Mouse (Mus musculus): ENCODE measurements around the gene Layn. TPM values are rescaled to one million over a fixed set of nuclear protein-coding genes. Genes with fewer than 3 reads are reported as not detected.

Gene Layn
- total and polyA plus RNA-seq, 2 experiments from 2014 or later, result 1.8 to 2.2 TPM

- DNase-seq (ENCODE audit: low spot score) (no peak), ATAC-seq (ENCODE audit: low FRiP score) (no peak)
- Histone ChIP-seq H3K27me3 (ENCODE audit: insufficient read depth, low read length) (no peaks in the 10 kb centered on the region), H3K36me3 (ENCODE audit: insufficient read depth, low read length) (no peaks in the 10 kb centered on the region), H3K27ac (ENCODE audit: low read depth, low read length) (no peak overlapping the region), H3K4me3 (ENCODE audit: low read depth, low read length) (no peak overlapping the region), H3K9ac (replicated peaks; ENCODE audit: low read length, poor library complexity, severe bottlenecking) (no peak overlapping the region), H3K4me1 (ENCODE audit: insufficient read depth, low read length) (no peaks in the 10 kb centered on the region), H3K4me2 (ENCODE audit: low read depth, low read length, poor library complexity, severe bottlenecking) (no peak overlapping the region), H3K9me3 (ENCODE audit: low read length) (no peaks in the 10 kb centered on the region)
- no peak for TF ChIP-seq CTCF (IDR thresholded peaks at IDR 0.05)
- WGBS, result 90% methylated on average over 6 of the region's 6 CpGs
Observed at GRCm38 (mm10) chr9:51042136-51042535, 34.8 kb downstream of the Layn start.

DNA sequence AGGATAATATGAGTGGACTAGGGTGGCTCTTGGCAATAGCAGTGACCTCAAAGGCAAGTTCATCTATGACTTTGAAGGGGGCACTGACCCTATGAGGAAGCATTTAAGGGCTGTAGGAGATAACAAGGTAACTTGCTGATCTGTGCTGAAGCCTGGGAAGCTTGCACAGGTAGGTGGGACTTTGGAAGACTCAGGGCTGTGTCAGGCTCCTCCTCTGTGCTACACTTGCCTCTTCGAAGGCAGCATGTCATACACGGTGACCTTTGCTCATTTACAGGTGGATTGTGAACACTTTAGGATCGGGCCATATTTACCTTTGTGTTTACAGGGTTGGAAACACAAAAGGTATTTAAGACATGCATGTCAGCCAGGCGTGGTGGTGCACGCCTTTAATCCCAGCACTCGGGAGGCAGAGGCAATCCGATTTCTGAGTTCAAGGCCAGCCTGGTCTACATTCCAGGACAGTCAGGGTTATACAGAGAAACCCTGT, 35.4 kb downstream of the Layn start:
- Histone ChIP-seq H3K27me3 (ENCODE audit: insufficient read depth, low read length) (no peaks in the 10 kb centered on the region), H3K36me3 (ENCODE audit: insufficient read depth, low read length) (no peaks in the 10 kb centered on the region), H3K9ac (replicated peaks; ENCODE audit: low read length, poor library complexity, severe bottlenecking) (no peak overlapping the region), H3K9me3 (ENCODE audit: low read length) (no peaks in the 10 kb centered on the region), H3K4me2 (ENCODE audit: low read depth, low read length, poor library complexity, severe bottlenecking) (no peak overlapping the region), H3K4me3 (ENCODE audit: low read depth, low read length) (no peak overlapping the region), H3K27ac (ENCODE audit: low read depth, low read length) (no peak overlapping the region), H3K4me1 (ENCODE audit: insufficient read depth, low read length) (no peaks in the 10 kb centered on the region)
- 89% methylated on average over 7 of the region's 7 CpGs for WGBS
- DNase-seq (ENCODE audit: low spot score), result no peak
- ATAC-seq (ENCODE audit: low FRiP score), result no peak
- TF ChIP-seq CTCF (IDR thresholded peaks at IDR 0.05), result no peak

- Histone ChIP-seq H3K36me3 (ENCODE audit: insufficient read depth, low read length) (no peaks in the 10 kb centered on the region), H3K4me2 (ENCODE audit: low read depth, low read length, poor library complexity, severe bottlenecking) (no peak overlapping the region), H3K4me1 (ENCODE audit: insufficient read depth, low read length) (no peaks in the 10 kb centered on the region), H3K27ac (ENCODE audit: low read depth, low read length) (no peak overlapping the region), H3K4me3 (ENCODE audit: low read depth, low read length) (no peak overlapping the region), H3K9ac (replicated peaks; ENCODE audit: low read length, poor library complexity, severe bottlenecking) (no peak overlapping the region), H3K27me3 (ENCODE audit: insufficient read depth, low read length) (no peaks in the 10 kb centered on the region), H3K9me3 (ENCODE audit: low read length) (no peaks in the 10 kb centered on the region)
- WGBS, result 75% methylated on average over 3 of the region's 3 CpGs
- DNase-seq (ENCODE audit: low spot score), result no peak
- no peak for ATAC-seq (ENCODE audit: low FRiP score)
- no peak for TF ChIP-seq CTCF (IDR thresholded peaks at IDR 0.05)
Observed at GRCm38 (mm10) chr9:51032785-51033529, 43.9 kb downstream of the Layn start.

GRCm38 (mm10) chr9:51032291-51032690, 44.6 kb downstream of the Layn start:
- H3K4me2 ChIP-seq (ENCODE audit: low read depth, low read length, poor library complexity, severe bottlenecking), result no peak overlapping the region
- no peaks in the 10 kb centered on the region for H3K4me1 ChIP-seq (ENCODE audit: insufficient read depth, low read length)
- H3K36me3 ChIP-seq (ENCODE audit: insufficient read depth, low read length), result no peaks in the 10 kb centered on the region
- no peak overlapping the region for H3K27ac ChIP-seq (ENCODE audit: low read depth, low read length)
- DNase-seq (ENCODE audit: low spot score) (no peak), ATAC-seq (ENCODE audit: low FRiP score) (no peak)
- TF ChIP-seq CTCF (IDR thresholded peaks at IDR 0.05), result no peak
- no peak overlapping the region for H3K9ac ChIP-seq (replicated peaks; ENCODE audit: low read length, poor library complexity, severe bottlenecking)
- no peak overlapping the region for H3K4me3 ChIP-seq (ENCODE audit: low read depth, low read length)
- H3K27me3 ChIP-seq (ENCODE audit: insufficient read depth, low read length), result no peaks in the 10 kb centered on the region
- WGBS, result 73% methylated on average over 8 of the region's 8 CpGs
- no peaks in the 10 kb centered on the region for H3K9me3 ChIP-seq (ENCODE audit: low read length)

- DNase-seq (ENCODE audit: low spot score) (no peak), ATAC-seq (ENCODE audit: low FRiP score) (no peak)
- H3K4me3 ChIP-seq (ENCODE audit: low read depth, low read length), result no peak overlapping the region
- no peak overlapping the region for H3K9ac ChIP-seq (replicated peaks; ENCODE audit: low read length, poor library complexity, severe bottlenecking)
- no peaks in the 10 kb centered on the region for H3K36me3 ChIP-seq (ENCODE audit: insufficient read depth, low read length)
- no peaks in the 10 kb centered on the region for H3K27me3 ChIP-seq (ENCODE audit: insufficient read depth, low read length)
- no peaks in the 10 kb centered on the region for H3K4me1 ChIP-seq (ENCODE audit: insufficient read depth, low read length)
- no peaks in the 10 kb centered on the region for H3K9me3 ChIP-seq (ENCODE audit: low read length)
- no peak overlapping the region for H3K27ac ChIP-seq (ENCODE audit: low read depth, low read length)
- no peak for TF ChIP-seq CTCF (IDR thresholded peaks at IDR 0.05)
- 76% methylated on average over 6 of the region's 6 CpGs for WGBS
- no peak overlapping the region for H3K4me2 ChIP-seq (ENCODE audit: low read depth, low read length, poor library complexity, severe bottlenecking)
Observed at GRCm38 (mm10) chr9:51031603-51032002, 45.3 kb downstream of the Layn start.

DNA sequence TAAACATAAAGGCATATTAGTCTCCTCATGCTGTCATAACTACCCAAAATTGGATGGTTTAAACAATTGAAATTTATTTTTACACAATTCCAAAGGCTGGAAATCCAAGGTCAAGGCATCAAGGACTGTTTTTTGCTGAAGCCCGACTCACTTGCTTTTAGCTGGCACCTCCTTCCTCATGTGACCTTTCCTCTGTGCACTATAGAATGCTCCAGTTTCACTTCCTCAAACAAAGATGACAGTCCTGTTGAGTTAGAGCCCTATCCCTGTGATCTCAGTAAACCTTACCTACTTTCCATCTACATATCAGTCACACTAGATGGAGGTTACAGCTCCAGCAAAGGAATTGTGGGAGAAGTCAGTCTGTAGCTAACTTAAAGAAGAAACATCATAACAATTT, 46.7 kb downstream of the Layn start:
- no peak for TF ChIP-seq CTCF (IDR thresholded peaks at IDR 0.05)
- Histone ChIP-seq H3K27ac (ENCODE audit: low read depth, low read length) (no peak overlapping the region), H3K4me3 (ENCODE audit: low read depth, low read length) (no peak overlapping the region), H3K36me3 (ENCODE audit: insufficient read depth, low read length) (no peaks in the 10 kb centered on the region), H3K4me1 (ENCODE audit: insufficient read depth, low read length) (no peaks in the 10 kb centered on the region), H3K9me3 (ENCODE audit: low read length) (no peaks in the 10 kb centered on the region), H3K4me2 (ENCODE audit: low read depth, low read length, poor library complexity, severe bottlenecking) (no peak overlapping the region), H3K27me3 (ENCODE audit: insufficient read depth, low read length) (no peaks in the 10 kb centered on the region), H3K9ac (replicated peaks; ENCODE audit: low read length, poor library complexity, severe bottlenecking) (no peak overlapping the region)
- ATAC-seq (ENCODE audit: low FRiP score) (no peak), DNase-seq (ENCODE audit: low spot score) (no peak)
- 56% methylated on average over 1 of the region's 1 CpGs for WGBS

Data from midbrain, postnatal 0 days (tissue).